In genomic region chr17:29247881-29248280, GRCm38 (mm10) we compare ENCODE assay signal across 12 mouse cellular contexts. TPM values are rescaled to one million over a fixed set of nuclear protein-coding genes. Genes with fewer than 3 reads are reported as not detected.
DNase-seq lines count a peak whose midpoint lies in the region; ATAC-seq lines count a peak whose summit lies in the region.
"Had no signal": no experiment of that assay in that cellular context is flagged by ENCODE, and none has a peak within 500 bp of the region (broad histone marks: within the 10 kb centered on the region; RNA-seq: fewer than 3 reads in every experiment).

No protein-coding gene starts in this region.

- peak overlapping the region; percentile 60 to 81 for H3K27ac ChIP-seq in heart, embryonic 14.5 days (replicated peaks in 1 of 2; ENCODE audit: control insufficient read depth in 1 of 2, insufficient read depth in 1 of 2, low read depth in 2 of 2, low read length in 2 of 2)
- H3K27ac ChIP-seq: kidney, embryonic 15.5 days; liver, embryonic 15.5 days; midbrain, embryonic 10.5 days had no signal

- peak; percentile 54 to 55 for DNase-seq in frontal cortex, postnatal 36 days (ENCODE audit: low spot score in 2 of 2)
- DNase-seq in frontal cortex, postnatal 25 days (ENCODE audit: low spot score in 2 of 2) = no peak
- DNase-seq in lung, postnatal 10 days = peak; percentile 48
- DNase-seq in lung, adult 18-20 months = no peak
- peak; percentile 25 to 45 for DNase-seq in right cerebral cortex, postnatal 36 days (ENCODE audit: low spot score in 2 of 2)
- DNase-seq in ovary, postnatal 14 days (ENCODE audit: low spot score) = no peak
- no peak for DNase-seq in thymus, adult 18-20 months

- no peaks in the 10 kb centered on the region for H3K9me3 ChIP-seq in heart, embryonic 14.5 days (ENCODE audit: control insufficient read depth, low read length)
- H3K9me3 ChIP-seq: kidney, embryonic 15.5 days; liver, embryonic 15.5 days; midbrain, embryonic 10.5 days had no signal

- ATAC-seq in heart, embryonic 14.5 days (ENCODE audit: insufficient number of reproducible peaks, insufficient read depth, low FRiP score, low read depth) = no peak

- H3K4me1 ChIP-seq in heart, embryonic 14.5 days (ENCODE audit: control insufficient read depth in 2 of 2, insufficient read depth in 2 of 2, low read length in 2 of 2) = peaks cover 51 to 61% of the 10 kb centered on the region in 2 experiments

- peak overlapping the region; percentile 45; the same call in 1 of the 2 replicates for H3K9ac ChIP-seq in heart, embryonic 14.5 days (ENCODE audit: low read length)
- H3K9ac ChIP-seq: kidney, embryonic 15.5 days; liver, embryonic 15.5 days had no signal

- H3K4me2 ChIP-seq in heart, embryonic 14.5 days (ENCODE audit: low read length) = no peak overlapping the region
- H3K4me2 ChIP-seq: kidney, embryonic 15.5 days; liver, embryonic 15.5 days had no signal

- no peak overlapping the region for H3K4me3 ChIP-seq in heart, embryonic 14.5 days (ENCODE audit: control insufficient read depth in 1 of 2, insufficient read depth in 1 of 2, low read depth in 1 of 2, low read length in 2 of 2)
- H3K4me3 ChIP-seq: erythroblast, embryonic 14.5 days; kidney, embryonic 15.5 days; liver, embryonic 15.5 days; midbrain, embryonic 10.5 days had no signal

- 0 out of 2 replicates have a peak, but pooled peaks cover 4% of the 10 kb centered on the region for H3K27me3 ChIP-seq in heart, embryonic 14.5 days (ENCODE audit: control insufficient read depth, insufficient read depth, low read length)

- WGBS in heart, embryonic 14.5 days = 45% methylated on average over 13 of the region's 13 CpGs

- H3K36me3 ChIP-seq in heart, embryonic 14.5 days (ENCODE audit: control insufficient read depth, insufficient read depth, low read length) = peaks cover 18% of the 10 kb centered on the region

RNA-seq across cellular contexts. Expression of gene Cpne5, which starts 9.9 kb away (rescaled TPM):
- 21.4 and 28.8 TPM in 2 replicates for polyA plus RNA-seq in heart, embryonic 14.5 days (2014; fragmentation: Nextera tagmentation; extraction: Ambion mirVana)

RNA-seq across cellular contexts. Expression of gene Ppil1, which starts 16.1 kb away (rescaled TPM):
- polyA plus RNA-seq in heart, embryonic 14.5 days (2014; fragmentation: Nextera tagmentation; extraction: Ambion mirVana) = 98.2 and 106 TPM in 2 replicates

RNA-seq across cellular contexts. Expression of gene BC004004, which starts 20.7 kb away (rescaled TPM):
- polyA plus RNA-seq in heart, embryonic 14.5 days (2014; fragmentation: Nextera tagmentation; extraction: Ambion mirVana) = 106 and 112 TPM in 2 replicates

Comparison
In these comparisons a context has a peak if more than half of its experiments do, and no peak if none do; other contexts are left out.
1. DNase-seq: peak in frontal cortex, postnatal 36 days (2 of 2), lung, postnatal 10 days (single experiment) and right cerebral cortex, postnatal 36 days (2 of 2); none in frontal cortex, postnatal 25 days (0 of 2), lung, adult 18-20 months (0 of 2), ovary, postnatal 14 days (single experiment) and thymus, adult 18-20 months (0 of 2).